Mouse (Mus musculus) E14TG2a.4 (cell line): Measurements from ENCODE around the gene Atg4b.

ENCODE experiments used
- CTCF ChIP-seq: conservative IDR thresholded peaks from 2 replicates; pipeline ENCODE4 v1.5.1; 2014; ENCODE audit warnings: low read length
- POU5F1 ChIP-seq: IDR thresholded peaks from 2 replicates; pipeline ENCODE4 v1.6.1; 2014; ENCODE audit warnings: low read length, borderline replicate concordance

DNA sequence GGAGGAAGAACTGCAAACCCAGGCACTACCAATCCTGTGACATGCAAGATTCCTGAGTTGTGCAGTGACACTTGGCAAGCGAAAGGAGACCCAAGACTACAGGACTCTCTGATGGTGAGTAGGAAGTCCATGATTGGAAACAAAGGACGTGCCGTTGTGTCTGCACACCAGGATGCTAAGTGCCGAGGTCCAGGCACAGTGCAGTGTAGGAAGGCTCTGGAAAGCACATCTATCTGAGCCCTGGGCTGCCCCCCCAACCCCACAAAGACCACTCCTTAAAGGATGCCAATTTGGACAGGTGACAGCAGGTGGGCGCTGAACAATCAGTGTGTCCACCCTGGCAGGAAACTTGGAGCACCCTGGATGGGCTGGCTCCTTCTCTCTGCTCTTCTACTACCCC is 20.2 kb upstream of the Atg4b start:
- TF ChIP-seq CTCF (no peak), POU5F1 (no peak)
